Mouse (Mus musculus): Measurements from ENCODE around the gene Zfp526. TPM values are rescaled to one million over a fixed set of nuclear protein-coding genes. Genes with fewer than 3 reads are reported as not detected.

The Zfp526 gene
- polyA plus RNA-seq, 2 experiments, result 2.1 to 4.9 TPM

GRCm38 (mm10) chr7:25270652-25271633, 49.7 kb downstream of the Zfp526 start:
- no peaks in the 10 kb centered on the region for H3K27me3 ChIP-seq (ENCODE audit: control insufficient read depth, insufficient read depth, low read length)
- no peak overlapping the region for H3K27ac ChIP-seq
- ATAC-seq (ENCODE audit: insufficient read depth) (no peak), DNase-seq (ENCODE audit: low read depth in 3 of 3, low spot score in 3 of 3) (no peak)
- no peak overlapping the region for H3K9ac ChIP-seq (replicated peaks)
- peaks cover 49 to 57% of the 10 kb centered on the region in 2 experiments for H3K4me1 ChIP-seq (replicated peaks; ENCODE audit: control insufficient read depth in 2 of 2, insufficient read depth in 2 of 2, low read length in 1 of 2)
- no peak overlapping the region; the same call in 1 of the 2 replicates for H3K4me2 ChIP-seq (ENCODE audit: low read depth)
- 87% methylated on average over 35 of the region's 35 CpGs for WGBS (ENCODE audit: insufficient replicate concordance)
- H3K9me3 ChIP-seq (ENCODE audit: control insufficient read depth, low read length), result no peaks in the 10 kb centered on the region
- no peak for TF ChIP-seq EP300 (IDR thresholded peaks at IDR 0.05; ENCODE audit: low read depth)
- TF ChIP-seq CTCF (IDR thresholded peaks at IDR 0.05; ENCODE audit: low read depth), result no peak
- no peak overlapping the region for H3K4me3 ChIP-seq (ENCODE audit: insufficient read depth in 1 of 2, low read depth in 2 of 2, low read length in 2 of 2)
- peaks cover 2% of the 10 kb centered on the region; the same call in 1 of the 2 replicates for H3K36me3 ChIP-seq (replicated peaks; ENCODE audit: control insufficient read depth, insufficient read depth, low read depth)

GRCm38 (mm10) chr7:25271651-25272444, 50.6 kb downstream of the Zfp526 start:
- WGBS (ENCODE audit: insufficient replicate concordance), result 88% methylated on average over 30 of the region's 30 CpGs
- no peak overlapping the region for H3K9ac ChIP-seq (replicated peaks)
- DNase-seq (ENCODE audit: low read depth in 3 of 3, low spot score in 3 of 3), result no peak
- peaks cover 2% of the 10 kb centered on the region; the same call in 1 of the 2 replicates for H3K36me3 ChIP-seq (replicated peaks; ENCODE audit: control insufficient read depth, insufficient read depth, low read depth)
- no peak overlapping the region for H3K27ac ChIP-seq
- no peak for ATAC-seq (ENCODE audit: insufficient read depth)
- no peak overlapping the region for H3K4me2 ChIP-seq (ENCODE audit: low read depth)
- H3K4me3 ChIP-seq (ENCODE audit: insufficient read depth in 1 of 2, low read depth in 2 of 2, low read length in 2 of 2), result no peak overlapping the region
- peaks cover 48 to 57% of the 10 kb centered on the region in 2 experiments for H3K4me1 ChIP-seq (replicated peaks; ENCODE audit: control insufficient read depth in 2 of 2, insufficient read depth in 2 of 2, low read length in 1 of 2)
- no peaks in the 10 kb centered on the region for H3K9me3 ChIP-seq (ENCODE audit: control insufficient read depth, low read length)
- H3K27me3 ChIP-seq (ENCODE audit: control insufficient read depth, insufficient read depth, low read length), result no peaks in the 10 kb centered on the region
- no peak for TF ChIP-seq EP300 (IDR thresholded peaks at IDR 0.05; ENCODE audit: low read depth)
- no peak for TF ChIP-seq CTCF (IDR thresholded peaks at IDR 0.05; ENCODE audit: low read depth)

- Histone ChIP-seq H3K27ac (peak overlapping the region; percentile 80), H3K4me1 (replicated peaks; ENCODE audit: control insufficient read depth in 2 of 2, insufficient read depth in 2 of 2, low read length in 1 of 2) (peaks cover 50 to 60% of the 10 kb centered on the region in 2 experiments), H3K9me3 (ENCODE audit: control insufficient read depth, low read length) (no peaks in the 10 kb centered on the region), H3K4me3 (ENCODE audit: insufficient read depth in 1 of 2, low read depth in 2 of 2, low read length in 2 of 2) (no peak overlapping the region), H3K9ac (replicated peaks) (peak overlapping the region; percentile 64), H3K4me2 (ENCODE audit: low read depth) (peak overlapping the region; percentile 69), H3K36me3 (replicated peaks; ENCODE audit: control insufficient read depth, insufficient read depth, low read depth) (peaks cover 2% of the 10 kb centered on the region; the same call in 1 of the 2 replicates), H3K27me3 (ENCODE audit: control insufficient read depth, insufficient read depth, low read length) (no peaks in the 10 kb centered on the region)
- TF ChIP-seq EP300 (IDR thresholded peaks at IDR 0.05; ENCODE audit: low read depth) (no peak), CTCF (IDR thresholded peaks at IDR 0.05; ENCODE audit: low read depth) (no peak)
- 86% methylated on average over 38 of the region's 38 CpGs for WGBS (ENCODE audit: insufficient replicate concordance)
- no peak for DNase-seq (ENCODE audit: low read depth in 3 of 3, low spot score in 3 of 3)
- no peak for ATAC-seq (ENCODE audit: insufficient read depth)
Observed at GRCm38 (mm10) chr7:25272445-25273258, 51.4 kb downstream of the Zfp526 start.

GRCm38 (mm10) chr7:25273259-25274241, 52.3 kb downstream of the Zfp526 start:
- WGBS (ENCODE audit: insufficient replicate concordance), result 60% methylated on average over 22 of the region's 22 CpGs
- peak overlapping the region in 1 of 2 experiments; percentile 18; a peak in 2 of 4 replicates for H3K4me3 ChIP-seq (ENCODE audit: insufficient read depth in 1 of 2, low read depth in 2 of 2, low read length in 2 of 2)
- H3K4me1 ChIP-seq (replicated peaks; ENCODE audit: control insufficient read depth in 2 of 2, insufficient read depth in 2 of 2, low read length in 1 of 2), result peaks cover 53 to 64% of the 10 kb centered on the region in 2 experiments

More at GRCm38 (mm10) chr7:25273259-25274241, 52.3 kb downstream of the Zfp526 start:
- peak overlapping the region; percentile 64 for H3K9ac ChIP-seq (replicated peaks)
- ATAC-seq (ENCODE audit: insufficient read depth), result peak; percentile 78
- no peaks in the 10 kb centered on the region for H3K9me3 ChIP-seq (ENCODE audit: control insufficient read depth, low read length)
- peaks cover 2% of the 10 kb centered on the region; the same call in 1 of the 2 replicates for H3K36me3 ChIP-seq (replicated peaks; ENCODE audit: control insufficient read depth, insufficient read depth, low read depth)
- peak overlapping the region; percentile 69 for H3K4me2 ChIP-seq (ENCODE audit: low read depth)
- TF ChIP-seq EP300 (IDR thresholded peaks at IDR 0.05; ENCODE audit: low read depth) (peak; percentile 64), CTCF (IDR thresholded peaks at IDR 0.05; ENCODE audit: low read depth) (0 out of 2 replicates have a peak, but pooled peaks have one; percentile 10)
- DNase-seq (ENCODE audit: low read depth in 3 of 3, low spot score in 3 of 3), result peak in 1 of 3 experiments; percentile 65
- H3K27me3 ChIP-seq (ENCODE audit: control insufficient read depth, insufficient read depth, low read length), result no peaks in the 10 kb centered on the region
- peak overlapping the region; percentile 80 for H3K27ac ChIP-seq

All from liver, embryonic 14.5 days (tissue).